Mouse (Mus musculus) thymus, adult 18-20 months (tissue): ENCODE measurements around the gene Adap1.
"Not testable (repeated sequence)": the region's sequence is repeated elsewhere in the genome, so short reads cannot be mapped to it uniquely, and the experiment has no call there.

Experiments
- DNase-seq, 2 experiments: peaks; one replicate each; pipeline ENCODE4 v3.0.0; 2022; ENCODE audit warnings: mixed read lengths in 2 of 2

Gene Adap1

DNA sequence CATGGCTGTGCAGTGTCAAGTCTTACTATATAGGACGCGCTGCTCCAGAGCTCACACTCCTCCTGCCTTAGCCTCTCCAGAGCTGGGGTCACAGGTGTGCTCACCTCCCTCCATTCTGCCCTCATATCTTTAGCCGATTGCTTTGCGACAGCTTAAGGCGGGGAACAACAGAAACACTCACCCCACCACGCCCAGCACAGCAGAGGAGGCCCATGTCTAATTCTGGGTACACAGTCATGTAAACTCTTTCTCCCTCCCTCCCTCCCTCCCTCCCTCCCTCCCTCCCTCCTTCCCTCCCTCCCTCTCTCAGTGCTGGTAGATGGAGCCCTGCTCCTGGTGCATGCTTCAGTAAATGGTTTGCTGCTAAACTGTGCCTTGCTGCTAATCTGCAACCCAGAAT is 24.3 kb upstream of the Adap1 start:
- DNase-seq, result no peak

DNA sequence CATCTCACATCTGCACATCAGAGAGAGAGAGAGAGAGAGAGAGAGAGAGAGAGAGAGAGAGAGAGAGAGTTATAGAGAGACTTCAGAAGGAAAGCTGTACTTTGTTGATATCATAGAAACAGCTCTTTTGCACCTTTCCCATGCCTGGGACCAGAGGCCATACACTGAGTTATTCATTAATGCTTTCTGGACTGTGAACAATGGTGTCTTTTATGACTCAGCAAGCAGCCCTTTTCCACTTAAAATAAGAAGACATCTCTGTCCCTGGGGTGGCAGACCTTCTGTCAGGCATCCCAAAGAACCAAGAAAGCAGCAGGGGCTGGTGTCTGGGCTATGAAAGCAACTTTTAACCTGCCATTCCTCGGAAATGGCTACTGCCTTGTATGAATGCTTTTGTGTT is 21.8 kb upstream of the Adap1 start:
- DNase-seq, result no peak

DNA sequence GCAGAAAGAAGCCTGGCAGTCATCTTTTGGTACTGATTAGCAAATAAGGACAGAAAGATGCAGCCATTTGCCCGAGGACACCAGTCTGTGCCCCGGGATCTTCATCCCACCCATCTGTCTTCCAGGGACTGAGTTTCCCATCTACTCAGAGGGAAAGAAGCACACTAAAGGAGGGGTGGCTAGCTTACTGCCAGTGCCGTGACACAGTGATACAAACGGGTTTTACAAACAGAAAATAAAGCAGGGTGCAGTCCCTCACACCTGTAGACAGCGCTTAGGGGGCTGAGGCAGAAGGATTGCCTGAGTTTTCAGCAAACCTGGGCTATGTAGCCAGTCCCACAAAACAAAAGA is 19.9 kb upstream of the Adap1 start:
- DNase-seq, result no peak

DNA sequence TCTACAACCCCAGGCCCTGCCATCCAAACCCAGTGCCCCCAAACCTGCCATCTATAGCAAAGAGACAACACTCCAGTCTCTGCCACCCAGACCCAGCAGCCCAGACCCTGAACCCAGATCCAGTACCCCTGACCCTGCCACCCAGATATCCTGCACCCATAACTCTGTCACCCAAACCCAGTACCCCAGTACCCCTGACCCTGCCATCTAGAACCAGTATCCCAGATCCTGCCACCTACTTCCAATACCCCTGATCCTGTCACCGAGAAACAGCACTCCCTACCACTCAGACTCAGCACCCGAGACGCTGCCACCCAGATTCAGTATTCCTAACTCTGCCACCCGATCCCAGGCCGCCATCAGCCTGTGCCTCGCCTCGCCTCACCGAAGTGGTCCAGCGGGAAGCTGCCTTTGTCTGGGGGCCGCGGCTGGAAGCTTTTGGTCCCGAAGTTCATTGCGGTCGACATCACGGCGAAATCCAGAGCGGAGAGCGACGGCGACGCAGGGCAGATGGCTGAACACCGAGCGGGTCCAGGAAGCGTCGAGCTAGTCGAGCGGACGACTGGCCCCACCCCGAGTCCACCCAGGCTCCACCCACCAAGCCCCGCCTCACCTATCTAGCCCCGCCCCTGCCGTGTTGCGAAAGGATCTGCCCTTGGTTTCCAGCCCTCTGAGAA is 19.4 kb upstream of the Adap1 start:
- peak; percentile 84 for DNase-seq

DNA sequence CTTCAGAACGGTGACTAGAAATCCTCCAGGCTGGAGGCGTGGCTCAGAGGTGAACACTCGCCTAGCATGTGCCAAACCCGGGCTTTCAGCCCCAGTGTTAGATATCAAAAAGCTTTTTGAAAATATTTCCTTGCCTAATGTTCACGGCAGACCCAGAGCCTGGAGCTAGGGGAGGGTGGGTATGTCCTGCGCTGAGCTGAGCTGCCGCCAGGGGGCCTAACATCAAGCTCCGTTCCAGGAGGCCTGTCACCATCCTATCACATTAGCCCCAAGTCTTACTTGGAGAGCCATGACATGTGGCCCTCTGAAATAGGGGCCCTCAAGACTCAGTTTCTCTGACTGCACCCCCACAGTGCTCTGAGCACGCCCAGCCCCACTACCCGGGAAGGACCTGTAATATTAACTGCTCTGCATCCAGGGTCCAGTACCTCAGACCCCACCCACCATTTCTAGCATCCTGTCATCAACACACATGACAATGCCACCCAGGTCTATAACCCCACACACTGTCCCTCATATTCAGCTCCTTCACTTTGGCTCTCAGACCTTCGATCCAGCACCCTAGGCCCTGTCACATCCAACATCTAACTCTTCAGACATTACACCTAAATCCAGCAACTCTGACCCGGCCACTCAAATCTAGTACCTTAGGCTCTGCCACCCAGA is 18.7 kb upstream of the Adap1 start:
- peak; percentile 46 to 52 for DNase-seq

DNA sequence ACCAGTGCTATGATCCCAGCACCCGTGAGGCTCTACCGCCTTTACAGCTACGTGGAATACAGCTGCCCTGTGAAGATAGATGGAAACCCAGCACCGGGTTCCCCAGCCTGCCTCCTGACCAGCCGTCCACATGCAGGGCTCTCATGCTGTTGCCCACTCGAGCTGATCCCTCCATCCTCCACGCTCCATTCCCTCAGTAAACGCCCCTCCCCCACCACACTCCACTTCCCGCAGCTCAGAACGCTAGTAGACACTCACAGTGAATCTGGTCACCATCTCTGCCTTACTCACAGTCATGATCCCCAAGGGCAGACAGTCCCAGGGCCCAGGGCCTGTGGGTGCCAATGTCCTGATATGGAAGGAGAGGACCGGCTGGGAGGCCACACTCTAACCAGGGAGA is 13.5 kb upstream of the Adap1 start:
- DNase-seq, result no peak

DNA sequence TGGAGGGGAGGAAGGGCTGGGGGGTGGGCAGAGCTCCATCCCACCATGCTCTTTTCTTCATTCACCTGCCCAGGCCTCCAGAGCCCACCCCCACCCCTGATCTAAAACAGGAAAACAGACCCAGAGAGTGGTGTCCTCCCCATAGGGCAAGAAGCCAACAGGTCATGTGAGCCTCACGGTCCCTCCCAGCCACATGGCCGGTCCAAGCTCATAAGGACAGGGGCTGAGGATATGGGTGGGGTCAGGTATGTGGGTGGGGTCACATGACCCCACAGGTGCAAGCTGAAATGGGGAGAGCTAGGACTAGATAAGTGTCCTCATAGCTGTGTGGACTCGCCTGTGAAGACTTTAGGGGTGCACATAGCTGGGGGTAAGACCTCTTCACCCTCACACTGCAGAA is 13.0 kb upstream of the Adap1 start:
- no peak for DNase-seq

DNA sequence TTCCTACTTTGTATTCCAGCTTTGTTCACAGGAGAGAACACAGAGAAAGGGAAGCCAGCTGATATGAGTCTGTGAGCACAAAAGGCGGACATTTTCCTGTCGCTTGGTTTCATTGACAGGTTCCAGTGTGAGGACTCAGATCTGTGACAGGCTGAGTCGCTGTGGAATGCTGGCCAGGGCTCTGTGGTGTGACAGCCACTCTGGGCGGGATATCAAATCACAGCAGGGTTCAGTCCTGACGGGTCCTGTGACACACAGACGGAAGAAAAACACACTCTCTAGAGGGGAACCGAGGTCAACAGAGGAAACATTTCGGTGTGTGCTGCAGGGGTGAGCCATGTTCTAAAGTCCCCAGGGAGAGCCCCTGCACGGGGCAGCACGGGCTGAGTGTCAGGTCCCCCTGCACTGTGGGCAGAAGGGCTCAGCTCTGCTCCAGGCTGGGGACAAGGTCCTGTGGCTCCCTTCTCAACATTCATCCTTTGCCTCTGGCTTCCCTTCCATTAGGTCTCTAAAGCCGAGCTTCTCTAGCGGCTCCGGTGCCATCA is 12.5 kb upstream of the Adap1 start:
- DNase-seq, result no peak

DNA sequence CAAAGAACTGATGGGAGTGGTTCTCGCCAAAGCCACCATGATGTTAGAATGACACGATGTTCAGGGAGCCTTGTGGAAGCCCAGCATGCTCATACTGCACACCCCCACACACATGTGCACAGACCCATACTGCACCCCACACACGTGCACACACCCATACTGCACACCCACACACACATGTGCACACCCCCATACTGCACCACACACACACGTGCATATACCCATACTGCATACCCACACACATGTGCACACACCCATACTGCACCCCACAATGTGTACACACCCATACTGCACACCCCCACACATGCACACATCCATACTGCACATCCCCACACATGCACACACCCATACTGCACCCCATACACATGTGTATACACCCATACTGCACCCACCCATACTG is 10.2 kb upstream of the Adap1 start:
- no peak for DNase-seq

DNA sequence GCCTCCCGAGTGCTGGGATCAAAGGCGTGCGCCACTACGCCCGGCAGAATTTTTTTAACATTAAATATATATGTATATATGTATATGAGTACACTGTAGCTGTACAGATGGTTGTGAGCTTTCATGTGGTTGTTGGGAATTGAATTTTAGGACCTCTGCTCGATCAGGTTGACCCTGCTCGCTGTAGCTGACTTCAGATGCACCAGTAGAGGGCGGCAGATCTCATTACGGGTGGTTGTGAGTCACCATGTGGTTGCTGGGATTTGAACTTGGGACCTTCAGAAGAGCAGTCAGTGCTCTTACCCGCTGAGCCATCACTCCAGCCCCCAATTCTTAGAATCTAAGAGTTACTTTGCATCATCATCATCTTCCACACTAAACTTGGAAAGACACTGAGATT is 9.0 kb upstream of the Adap1 start:
- not testable (repeated sequence) for DNase-seq

DNA sequence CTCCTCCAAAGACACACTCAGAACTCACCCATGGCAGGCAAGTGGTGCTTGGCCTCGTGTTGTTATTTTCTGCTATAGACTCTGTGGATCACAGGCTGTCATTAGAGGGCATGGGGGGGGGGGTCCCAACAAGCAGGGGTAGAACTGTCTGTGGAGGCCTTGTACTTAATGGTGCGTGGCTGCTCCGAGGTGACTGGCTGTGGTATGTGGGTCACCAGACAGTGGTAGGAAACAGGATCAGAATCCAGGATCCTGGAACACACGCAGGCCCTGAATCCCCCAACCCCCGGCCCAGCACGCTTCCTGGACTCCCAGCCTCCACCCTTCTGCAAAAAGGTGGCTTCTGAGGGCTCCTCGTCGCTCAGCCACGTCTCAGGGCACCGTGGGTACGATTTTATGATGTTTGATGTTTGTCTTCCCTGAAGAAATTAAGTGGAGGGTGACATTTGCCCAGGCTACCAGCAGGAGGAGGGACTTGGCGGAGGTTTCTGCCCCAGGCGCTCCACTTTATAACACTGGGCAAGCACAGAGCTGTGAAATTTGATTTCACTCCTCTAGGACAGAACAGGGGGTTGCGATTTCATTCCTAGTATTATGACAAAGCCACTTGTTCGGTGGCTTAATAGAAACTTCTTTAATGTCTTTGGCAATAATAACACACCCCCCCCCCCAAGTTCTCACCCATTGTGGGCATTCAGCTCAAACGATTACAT is 8.0 kb upstream of the Adap1 start:
- DNase-seq, result no peak

DNA sequence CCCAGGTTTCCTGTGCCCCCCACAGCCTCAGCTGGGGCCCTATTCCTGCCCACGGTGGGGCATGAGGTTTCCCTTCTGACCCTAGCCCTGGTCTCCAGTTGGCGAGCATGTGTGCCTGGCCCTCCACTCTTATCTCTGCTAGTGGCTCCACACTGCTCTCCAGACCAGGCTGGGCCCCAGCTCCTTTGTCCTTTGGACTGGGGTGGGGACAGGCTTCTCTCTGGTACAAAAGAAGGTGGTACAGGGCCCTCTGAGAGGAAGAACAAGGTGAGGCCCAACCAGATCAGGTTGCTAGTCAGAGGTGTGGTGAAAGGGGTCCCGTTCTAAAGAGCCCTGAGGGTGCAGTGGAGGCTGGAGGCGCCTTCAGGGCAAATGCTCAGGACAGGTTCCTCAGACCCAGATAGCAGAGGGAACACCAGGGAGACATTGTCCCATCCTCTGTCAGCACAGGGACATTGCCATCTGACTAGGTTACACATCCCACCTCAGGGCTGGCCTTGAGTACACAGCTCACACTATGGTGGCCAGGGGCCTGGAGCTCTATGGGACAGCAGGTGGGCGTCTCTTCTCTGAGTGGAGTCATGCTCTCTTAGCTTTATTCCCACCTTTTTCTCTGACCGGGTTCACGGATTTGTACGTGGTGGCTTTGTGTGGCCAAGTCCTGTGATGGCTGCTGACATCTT is 7.3 kb upstream of the Adap1 start:
- DNase-seq, result no peak

DNA sequence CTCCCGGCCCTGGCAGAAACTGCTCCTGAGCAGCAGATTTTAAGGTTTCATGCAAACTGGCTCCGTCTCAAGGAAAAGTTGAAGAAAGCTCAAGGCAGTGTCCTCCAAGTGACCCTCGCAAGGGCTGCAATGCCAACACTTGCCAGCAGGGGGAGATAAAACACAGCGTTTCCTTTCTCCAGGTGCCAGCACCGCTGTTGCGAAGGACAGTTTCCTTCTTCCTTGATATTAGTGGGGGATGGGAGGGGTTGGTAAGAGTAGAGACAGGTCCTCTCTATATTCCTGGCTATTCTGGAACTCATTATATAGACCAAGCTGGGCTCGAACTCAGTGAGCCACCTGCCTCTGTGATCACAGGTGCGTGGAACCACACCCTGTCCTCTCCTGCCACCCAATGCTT is 6.3 kb upstream of the Adap1 start:
- DNase-seq, result peak in 1 of 2 experiments; percentile 35

DNA sequence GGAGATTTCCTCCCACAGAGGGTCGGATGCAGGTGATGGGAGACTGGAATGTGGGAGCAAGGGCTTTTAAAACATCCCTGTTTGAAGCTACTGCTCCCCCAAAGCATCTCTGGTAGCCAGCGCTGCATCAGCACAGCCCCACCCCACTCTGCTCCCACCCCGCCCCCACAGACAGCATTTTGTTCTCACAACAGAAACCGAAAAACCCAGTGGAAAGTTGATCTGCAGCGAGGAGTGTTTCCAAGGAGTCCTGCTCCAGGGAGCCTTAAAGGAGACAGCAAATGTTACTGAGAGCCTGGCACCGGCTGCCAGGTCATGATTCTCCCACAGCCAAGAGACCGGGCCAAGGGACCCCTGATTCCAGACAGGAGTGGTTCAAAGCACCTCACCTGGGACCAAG is 5.3 kb upstream of the Adap1 start:
- DNase-seq, result no peak

DNA sequence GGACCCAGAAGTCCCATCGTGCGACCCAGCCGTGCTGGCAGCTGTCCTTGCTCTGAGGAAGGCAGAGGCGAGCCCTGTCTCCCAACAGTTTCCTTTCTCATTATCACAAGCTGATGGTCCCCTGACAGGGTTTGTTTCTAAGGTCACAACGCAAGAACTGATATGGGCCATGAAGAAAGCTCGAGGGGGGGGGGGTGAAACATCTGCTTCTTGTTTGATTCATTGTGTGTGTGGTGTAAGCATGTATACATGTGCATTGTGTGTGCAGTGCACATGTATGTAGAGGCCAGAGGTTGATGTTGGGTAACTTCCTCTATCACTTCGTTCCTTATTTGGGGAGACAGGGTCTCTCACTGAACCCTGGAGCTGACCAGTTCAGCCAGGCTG is 2.2 kb upstream of the Adap1 start:
- no peak for DNase-seq

DNA sequence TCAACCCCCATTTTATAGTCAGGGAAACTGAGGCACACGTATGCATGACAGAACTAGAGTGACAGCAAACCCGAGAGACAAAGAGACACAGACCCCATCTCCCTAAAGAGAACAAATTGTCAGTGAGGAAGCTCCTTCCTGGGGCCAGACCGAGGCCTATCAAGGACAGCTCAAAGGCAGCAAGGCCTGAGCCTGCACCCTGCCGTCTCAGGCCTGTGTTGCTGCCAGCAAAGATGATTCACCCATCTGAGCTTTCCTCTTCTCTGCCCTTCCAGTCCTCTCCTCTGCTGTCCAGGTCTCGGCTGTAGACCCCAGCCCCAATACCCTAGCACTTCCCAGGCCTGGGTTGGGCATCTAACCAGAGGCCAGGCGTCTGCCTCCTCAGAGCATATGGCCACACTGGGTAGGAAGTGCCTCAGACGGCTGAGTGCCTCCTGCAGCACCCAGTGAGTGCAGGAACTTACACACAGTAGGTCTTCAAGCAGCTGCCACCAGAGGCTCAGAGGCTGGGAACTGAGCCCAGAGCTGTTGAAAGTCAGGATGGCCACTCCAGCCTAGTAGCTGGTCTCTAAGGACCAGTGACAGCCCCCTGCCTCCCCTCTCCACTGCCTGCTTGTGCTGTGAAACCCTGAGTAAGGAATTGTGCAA is 1.7 kb upstream of the Adap1 start:
- no peak for DNase-seq

DNA sequence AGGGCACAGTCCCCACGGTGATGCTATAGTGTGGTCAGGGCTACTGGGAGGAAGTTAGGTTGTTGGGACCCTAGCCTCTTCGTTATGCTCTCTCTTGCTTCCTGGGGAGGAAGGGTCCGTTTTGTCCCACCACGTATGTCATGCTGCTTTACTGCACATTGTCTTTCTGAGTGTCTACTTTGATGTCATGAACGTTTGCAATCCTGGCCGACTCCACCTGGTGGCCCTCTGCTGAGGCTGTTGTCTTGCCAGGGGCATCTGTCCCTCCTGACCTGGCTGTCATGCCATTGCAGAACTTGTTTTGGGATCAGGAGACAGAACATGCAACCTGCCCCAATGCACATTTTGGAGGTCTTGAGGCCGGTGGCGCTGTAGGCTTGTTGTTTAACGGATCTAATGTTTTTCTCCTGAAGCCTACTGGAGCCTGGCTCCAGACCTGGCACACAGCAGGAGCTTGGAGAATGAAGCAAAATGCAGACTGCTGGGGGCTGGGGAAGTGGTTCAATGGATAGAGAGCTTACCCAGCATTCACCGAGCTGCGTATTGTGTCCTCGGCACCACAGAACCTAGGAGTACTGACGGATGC is 782 bp upstream of the Adap1 start:
- DNase-seq, result no peak

DNA sequence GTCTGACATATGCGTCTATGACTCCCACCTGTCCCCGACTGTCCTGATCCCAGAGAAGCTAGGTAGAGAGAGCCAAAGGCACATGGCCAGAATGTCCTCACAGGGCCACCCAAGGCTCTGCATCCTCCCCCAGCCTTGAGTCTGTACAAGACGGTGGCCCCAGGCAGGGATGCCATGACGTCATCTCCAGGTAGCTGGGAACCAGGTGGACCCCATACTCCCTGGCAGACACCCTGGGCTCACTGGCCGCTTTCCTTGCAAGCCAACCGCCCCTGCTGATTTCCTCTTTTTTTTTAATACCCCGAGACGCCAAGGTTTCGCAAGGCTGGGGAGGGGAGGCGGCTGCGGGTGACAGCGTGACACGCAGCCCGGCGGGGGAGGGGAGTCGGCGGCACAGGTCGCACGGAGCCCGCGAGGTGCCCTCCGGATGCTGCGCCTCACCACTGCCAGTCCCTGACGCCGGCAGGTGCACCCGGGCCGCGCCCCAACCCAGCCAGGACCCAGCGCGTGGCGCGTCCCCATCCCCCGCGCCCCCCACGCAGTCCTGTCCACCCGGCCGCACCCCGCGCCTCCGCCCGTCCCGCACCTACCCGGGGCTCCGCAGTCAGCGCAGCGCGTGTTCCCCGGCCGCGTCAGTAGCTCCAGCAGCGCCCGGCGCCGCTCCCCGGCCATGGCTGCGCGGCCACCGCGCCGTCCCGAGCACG is 579 bp downstream of the Adap1 start:
- DNase-seq, result no peak

DNA sequence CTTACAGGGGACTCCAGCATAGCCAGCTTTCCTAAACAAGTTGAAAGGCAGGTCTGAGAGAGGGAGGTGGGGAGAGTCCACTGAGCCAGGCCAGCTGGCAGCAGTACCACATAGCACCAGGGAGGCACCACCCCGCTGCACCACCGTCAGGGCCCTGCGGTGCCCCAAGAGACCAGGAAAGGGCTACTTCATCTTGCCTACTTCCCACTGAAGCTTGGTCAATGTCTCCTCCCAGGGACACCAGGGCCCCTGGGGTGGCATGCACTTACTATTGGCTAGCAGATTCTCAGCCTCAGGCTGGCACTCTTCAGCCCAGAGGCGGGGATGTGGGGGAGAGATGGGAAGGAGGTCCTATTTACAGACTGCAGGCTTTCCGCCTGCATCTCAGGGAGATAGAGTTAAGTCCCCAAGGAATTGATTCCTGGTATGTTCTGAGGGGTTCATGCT is 1.4 kb downstream of the Adap1 start:
- no peak for DNase-seq

DNA sequence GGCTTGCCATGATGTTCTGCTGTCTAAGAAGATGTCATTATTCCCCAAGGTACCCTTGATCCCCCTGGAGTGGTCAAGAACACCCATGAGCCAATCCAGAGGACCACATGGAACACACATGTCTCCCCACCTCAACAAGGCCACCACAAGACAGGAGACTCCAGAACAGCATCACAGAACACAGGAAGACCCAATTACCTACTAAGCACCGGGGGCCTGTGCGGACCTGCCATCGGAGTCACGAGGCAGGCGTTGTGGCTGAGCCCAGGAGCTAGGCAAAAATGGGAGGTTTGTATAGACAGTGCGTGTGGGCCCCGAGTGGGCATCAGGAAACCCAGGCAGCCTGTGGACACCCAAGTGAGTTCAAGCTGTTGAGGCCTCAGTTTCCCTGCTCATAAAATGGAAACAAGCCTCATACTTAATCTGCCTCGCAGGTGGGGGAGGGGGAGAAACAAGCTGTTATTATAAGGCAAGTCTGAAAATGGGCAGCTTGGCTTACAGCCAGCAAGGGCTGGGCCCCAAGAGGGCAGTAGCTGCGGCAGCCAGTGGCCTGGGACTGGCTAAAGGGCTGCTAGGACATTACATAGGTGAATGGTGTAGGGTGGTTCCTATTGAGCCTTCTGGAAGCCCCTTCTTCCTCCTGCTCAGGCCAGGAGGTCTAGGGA is 2.0 kb downstream of the Adap1 start:
- no peak for DNase-seq

DNA sequence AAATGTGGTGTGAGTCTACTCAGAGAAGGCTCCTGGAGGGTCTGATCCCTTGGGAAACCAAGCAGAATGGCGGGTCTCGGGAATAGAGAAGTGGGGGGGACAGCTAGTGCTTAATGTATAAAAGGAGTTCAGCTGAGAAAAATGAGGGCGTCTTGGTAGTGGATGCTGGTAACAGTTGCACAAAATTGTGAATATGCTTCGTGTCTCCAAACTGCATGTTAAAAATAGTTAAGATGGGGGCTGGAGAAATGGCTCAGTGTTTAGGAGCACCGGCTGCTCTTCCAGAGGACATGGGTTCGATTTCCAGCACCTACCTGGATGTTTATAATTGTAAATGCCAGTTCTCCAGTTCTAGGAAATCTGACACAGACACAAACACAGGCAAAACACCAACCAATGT is 4.1 kb downstream of the Adap1 start:
- no peak for DNase-seq
